Mouse (Mus musculus) lung, adult 2 months (tissue): ENCODE data around the gene Tex35. TPM values are rescaled to one million over a fixed set of nuclear protein-coding genes. Genes with fewer than 3 reads are reported as not detected.

Source experiments
- DNase-seq: peaks from one replicate; pipeline ENCODE4 v3.0.0; 2022
- H3K4me1 ChIP-seq: fragments of 200-500 bp; 2 replicates; pipeline ENCODE4 v1.6.1; 2011; ENCODE audit warnings: low read length; ENCODE audit not compliant: control insufficient read depth, insufficient read depth
- H3K4me3 ChIP-seq: fragments of 200-500 bp; replicated peaks from 2 replicates; pipeline ENCODE3; 2011; ENCODE audit warnings: low read depth, mild to moderate bottlenecking, control low read depth, low read length; ENCODE audit errors: extremely low read depth
- CTCF ChIP-seq: fragments of 200-500 bp; IDR thresholded peaks from 2 replicates; pipeline ENCODE4 v1.5.1; 2011; ENCODE audit warnings: mild to moderate bottlenecking, low read length, control low read depth; ENCODE audit not compliant: insufficient read depth
- POLR2A ChIP-seq: fragments of 200-500 bp; IDR thresholded peaks from 2 replicates; pipeline ENCODE4 v1.6.1; 2011; ENCODE audit warnings: low read depth, mild to moderate bottlenecking, control low read depth, low read length, borderline replicate concordance; ENCODE audit errors: extremely low read depth
- WGBS: fragments of 180-500 bp; shearing (Covaris S2); methylation state at CpG from one replicate; pipeline ENCODE4 v1.1.7; 2018; 5-methylcytosine and 5-hydroxymethylcytosine counted together
- polyA plus RNA-seq: library from polyadenylated mRNA; depleted of rRNA; stranded (reverse); fragments of >200 nt; gene quantifications from 2 replicates; pipeline ENCODE4 v1.2.3, GENCODE M21; 2012

Tex35 gene
- polyA plus RNA-seq, 1 experiment, result 0.15 TPM

- 86% methylated on average over 4 of the region's 4 CpGs for WGBS
These were observed 25.5 kb downstream of the Tex35 start for GRCm38 (mm10) chr1:157082931-157083330.

GRCm38 (mm10) chr1:157081999-157082398 lies 26.5 kb downstream of the Tex35 start:
- Histone ChIP-seq H3K4me1 (no peaks in the 10 kb centered on the region), H3K4me3 (no peak overlapping the region)
- TF ChIP-seq CTCF (peak; percentile 45; the same call in 1 of the 2 replicates), POLR2A (no peak)
- DNase-seq, result no peak
- 63% methylated on average over 8 of the region's 8 CpGs for WGBS

More at GRCm38 (mm10) chr1:157082931-157083330, 25.5 kb downstream of the Tex35 start:
- H3K4me1 ChIP-seq, result no peaks in the 10 kb centered on the region
- no peak for DNase-seq
- TF ChIP-seq POLR2A (no peak), CTCF (no peak)
- no peak overlapping the region for H3K4me3 ChIP-seq

- DNase-seq, result no peak
- H3K4me1 ChIP-seq, result no peaks in the 10 kb centered on the region
- WGBS, result 47% methylated on average over 15 of the region's 15 CpGs
- H3K4me3 ChIP-seq, result no peak overlapping the region
- TF ChIP-seq CTCF (no peak), POLR2A (no peak)
These were observed 27.2 kb downstream of the Tex35 start for GRCm38 (mm10) chr1:157081076-157081804.

GRCm38 (mm10) chr1:157080071-157080470 lies 28.4 kb downstream of the Tex35 start:
- no peak for DNase-seq
- 87% methylated on average over 7 of the region's 7 CpGs for WGBS
- TF ChIP-seq CTCF, result no peak
- TF ChIP-seq POLR2A, result no peak
- Histone ChIP-seq H3K4me1 (no peaks in the 10 kb centered on the region), H3K4me3 (no peak overlapping the region)

DNA sequence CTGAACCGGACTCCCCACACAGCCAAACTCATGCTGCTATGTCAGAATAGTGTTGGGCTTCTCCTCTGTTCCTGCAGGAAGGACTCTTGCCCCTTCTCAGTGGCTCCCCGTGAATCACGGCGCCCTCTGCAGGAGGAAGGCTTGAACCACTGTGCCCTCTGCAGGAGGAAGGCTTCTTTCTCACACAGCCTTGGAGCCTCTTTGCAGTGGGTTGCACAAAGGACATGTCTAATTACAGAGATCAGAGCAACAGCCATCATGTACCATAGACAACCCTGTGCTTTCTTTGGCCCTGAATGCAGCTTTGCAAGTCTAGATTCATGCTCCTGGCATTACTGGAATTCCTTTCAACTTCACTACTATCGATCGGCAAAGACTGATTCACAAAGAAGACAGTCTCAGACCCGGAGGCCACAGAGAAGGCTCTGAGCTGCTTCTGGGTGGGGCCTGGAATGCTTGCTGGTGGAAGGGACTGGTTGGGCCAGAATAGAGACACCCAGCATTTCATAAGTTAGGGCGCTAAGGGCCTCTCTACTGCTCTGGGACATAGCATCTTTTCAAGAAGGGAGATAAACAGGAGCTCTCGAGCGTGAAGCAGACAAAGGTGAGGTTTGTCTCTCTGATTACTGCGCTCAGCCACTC lies 29.0 kb downstream of the Tex35 start:
- Histone ChIP-seq H3K4me1 (no peaks in the 10 kb centered on the region), H3K4me3 (no peak overlapping the region)
- DNase-seq, result no peak
- 50% methylated on average over 11 of the region's 11 CpGs for WGBS
- TF ChIP-seq POLR2A (no peak), CTCF (peak; percentile 63)

GRCm38 (mm10) chr1:157076781-157077705 lies 31.4 kb downstream of the Tex35 start:
- WGBS, result 62% methylated on average over 43 of the region's 43 CpGs
- DNase-seq, result peak; percentile 86
- Histone ChIP-seq H3K4me3 (no peak overlapping the region), H3K4me1 (no peaks in the 10 kb centered on the region)
- TF ChIP-seq CTCF (peak; percentile 78), POLR2A (no peak)

- no peak overlapping the region for H3K4me3 ChIP-seq
- 3% methylated on average over 15 of the region's 15 CpGs for WGBS
- TF ChIP-seq CTCF (peak; percentile 99), POLR2A (no peak)
- H3K4me1 ChIP-seq, result no peaks in the 10 kb centered on the region
- DNase-seq, result peak; percentile 82
These were observed 32.2 kb downstream of the Tex35 start for GRCm38 (mm10) chr1:157076257-157076656.

DNA sequence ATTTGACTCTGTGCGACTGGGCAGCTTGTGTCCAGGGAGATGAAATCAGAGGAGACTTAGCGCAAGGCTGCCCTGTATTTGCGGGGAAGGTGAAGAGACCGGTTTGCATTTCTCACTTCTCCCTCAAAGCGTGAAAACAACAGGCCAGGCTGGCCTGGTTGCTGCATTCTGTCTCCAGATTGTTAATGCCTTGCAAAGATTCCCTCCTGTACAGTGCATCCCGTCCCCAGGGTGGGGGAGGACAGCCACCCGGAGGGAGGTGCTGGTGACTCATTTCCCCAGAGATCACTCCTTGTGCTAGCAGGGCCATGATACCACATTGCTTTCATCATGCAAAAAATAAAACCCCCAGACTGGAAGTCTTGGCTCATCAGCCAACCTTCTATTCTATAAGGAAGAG lies 33.5 kb downstream of the Tex35 start:
- no peak for DNase-seq
- TF ChIP-seq CTCF (no peak), POLR2A (no peak)
- no peaks in the 10 kb centered on the region for H3K4me1 ChIP-seq
- WGBS, result 68% methylated on average over 7 of the region's 7 CpGs
- no peak overlapping the region for H3K4me3 ChIP-seq

- H3K4me1 ChIP-seq, result no peaks in the 10 kb centered on the region
- no peak for DNase-seq
- TF ChIP-seq POLR2A, result no peak
- no peak for TF ChIP-seq CTCF
- 89% methylated on average over 6 of the region's 6 CpGs for WGBS
- no peak overlapping the region for H3K4me3 ChIP-seq
These were observed 34.1 kb downstream of the Tex35 start for GRCm38 (mm10) chr1:157074371-157074770.

DNA sequence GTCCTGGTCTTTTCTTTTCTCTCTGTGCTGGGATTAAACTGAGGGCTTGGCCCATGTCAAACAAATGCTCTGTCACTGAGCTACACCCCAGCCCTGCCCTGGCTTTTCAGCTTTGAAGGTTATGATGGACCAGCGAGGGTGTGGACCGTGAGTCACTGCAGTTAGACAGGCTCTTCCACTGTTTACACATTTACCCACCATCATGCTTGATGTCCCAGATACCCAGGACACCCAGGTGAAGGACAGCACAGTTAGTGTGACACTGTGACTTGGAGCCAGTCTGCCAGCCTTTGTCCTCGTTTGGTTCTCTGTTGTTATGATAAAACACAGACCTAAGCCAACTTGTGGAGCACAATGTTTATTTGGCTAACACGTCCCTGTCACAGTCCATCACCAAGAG lies 34.9 kb downstream of the Tex35 start:
- WGBS, result 30% methylated on average over 4 of the region's 4 CpGs
- Histone ChIP-seq H3K4me3 (no peak overlapping the region), H3K4me1 (no peaks in the 10 kb centered on the region)
- no peak for TF ChIP-seq CTCF
- no peak for TF ChIP-seq POLR2A
- no peak for DNase-seq
